Mouse (Mus musculus) hindlimb bud, embryonic 11.5 days (tissue): ENCODE data around the gene H2-Q2.
"Not testable (repeated sequence)": the region's sequence is repeated elsewhere in the genome, so short reads cannot be mapped to it uniquely, and the experiment has no call there.

Experiments used
- DNase-seq: peaks from one replicate; pipeline ENCODE4 v3.0.0-alpha.2; 2012; ENCODE audit warnings: low read depth, low spot score; ENCODE audit errors: extremely low spot score

The H2-Q2 gene

GRCm38 (mm10) chr17:35359470-35359862 lies 17.4 kb downstream of the H2-Q2 start:
- DNase-seq = no peak

DNA sequence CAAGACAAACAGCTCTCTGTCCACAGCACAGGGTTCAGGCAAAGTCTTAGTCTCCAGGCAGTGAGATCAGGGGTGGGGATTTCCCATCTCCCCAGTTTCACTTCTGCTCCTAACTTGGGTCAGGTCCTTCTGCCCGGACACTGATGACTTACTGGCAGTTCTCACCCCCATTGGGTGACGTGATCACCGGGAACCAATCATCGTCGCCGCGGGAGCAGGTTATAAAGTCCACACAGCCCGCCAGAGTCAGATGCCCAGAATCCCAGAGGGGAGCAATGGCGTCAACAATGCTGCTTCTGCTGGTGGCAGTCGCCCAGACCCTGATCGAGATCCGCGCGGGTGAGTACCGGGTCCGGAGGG lies 37.3 kb downstream of the H2-Q2 start, which contains the start of gene H2-Q4:
Gene H2-Q4 (plus strand): TSS at position 249 of the 360 bp plus-strand sequence.
- DNase-seq = peak; percentile 24

DNA sequence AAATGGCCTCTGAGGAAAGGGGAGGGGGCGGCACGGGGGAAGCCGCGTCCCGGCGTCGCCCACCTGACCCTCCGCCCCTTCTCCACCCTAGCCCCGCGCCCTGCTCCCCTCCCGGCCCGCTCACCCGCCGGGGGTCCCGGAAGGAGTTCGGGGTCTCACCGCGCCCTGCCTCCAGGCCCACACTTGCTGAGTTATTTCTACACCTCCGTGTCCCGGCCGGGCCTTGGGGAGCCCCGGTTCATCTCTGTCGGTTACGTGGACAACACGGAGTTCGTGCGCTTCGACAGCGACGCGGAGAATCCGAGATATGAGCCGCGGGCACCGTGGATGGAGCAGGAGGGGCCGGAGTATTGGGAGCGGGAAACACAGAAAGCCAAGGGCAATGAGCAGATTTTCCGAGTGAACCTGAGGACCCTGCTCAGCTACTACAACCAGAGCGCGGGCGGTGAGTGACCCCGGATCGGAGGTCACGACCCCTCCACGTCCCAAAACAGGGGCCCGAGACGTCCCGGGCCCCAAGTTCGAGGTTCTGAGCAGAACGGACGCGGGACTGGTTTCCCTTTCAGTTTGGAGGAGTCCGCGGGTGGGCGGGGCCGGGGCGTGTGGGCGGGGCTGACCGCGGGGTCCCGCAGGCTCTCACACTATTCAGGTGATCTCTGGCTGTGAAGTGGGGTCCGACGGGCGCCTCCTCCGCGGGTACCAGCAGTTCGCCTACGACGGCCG lies 37.8 kb downstream of the H2-Q2 start:
- DNase-seq = no peak

GRCm38 (mm10) chr17:35389796-35390195 lies 47.8 kb downstream of the H2-Q2 start:
- DNase-seq = not testable (repeated sequence)

- not testable (repeated sequence) for DNase-seq
Observed at GRCm38 (mm10) chr17:35392671-35393070, 50.6 kb downstream of the H2-Q2 start.

DNA sequence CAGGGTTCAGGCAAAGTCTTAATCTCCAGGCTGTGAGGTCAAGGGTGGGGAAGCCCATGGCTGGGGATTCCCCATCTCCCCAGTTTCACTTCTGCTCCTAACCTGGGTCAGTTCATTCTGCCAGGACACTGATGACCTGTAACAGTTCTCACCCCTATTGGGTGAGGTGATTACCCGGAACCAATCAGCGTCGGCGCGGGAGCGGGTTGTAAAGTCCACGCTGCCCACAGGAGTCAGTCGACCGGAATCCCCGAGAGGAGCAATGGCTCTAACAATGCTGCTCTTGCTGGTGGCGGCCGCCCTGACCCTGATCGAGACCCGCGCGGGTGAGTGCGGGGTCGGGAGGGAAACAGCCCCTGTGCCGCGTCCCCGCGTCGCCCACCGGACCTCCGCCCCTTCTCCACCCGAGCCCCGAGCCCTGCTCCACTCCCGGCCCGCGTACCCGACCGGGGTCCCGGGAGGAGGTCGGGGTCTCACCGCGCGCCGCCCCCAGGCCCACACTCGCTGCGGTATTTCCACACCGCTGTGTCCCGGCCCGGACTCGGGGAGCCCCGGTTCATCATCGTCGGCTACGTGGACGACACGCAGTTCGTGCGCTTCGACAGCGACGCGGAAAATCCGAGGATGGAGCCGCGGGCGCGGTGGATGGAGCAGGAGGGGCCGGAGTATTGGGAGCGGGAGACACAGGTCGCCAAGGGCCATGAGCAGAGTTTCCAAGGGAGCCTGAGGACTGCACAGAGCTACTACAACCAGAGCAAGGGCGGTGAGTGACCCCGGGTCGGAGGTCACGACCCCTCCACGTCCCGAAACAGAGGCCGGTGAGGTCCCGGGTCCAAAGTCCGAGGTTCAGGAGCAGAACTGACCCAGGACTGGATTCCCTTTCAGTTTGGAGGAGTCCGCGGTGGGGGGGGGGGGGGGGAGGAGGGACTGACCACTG lies 52.1 kb downstream of the H2-Q2 start:
- not testable (repeated sequence) for DNase-seq
